Mouse (Mus musculus) cerebellum, adult 2 months (tissue): ENCODE results near the gene Slc25a30. TPM values are rescaled to one million over a fixed set of nuclear protein-coding genes. Genes with fewer than 3 reads are reported as not detected.

Experiments
- DNase-seq, 2 experiments: peaks; one replicate each; pipeline ENCODE4 v3.0.0; 2021
- H3K27ac ChIP-seq: fragments of 200-500 bp; 2 replicates; pipeline ENCODE4 v1.5.1; 2012; ENCODE audit warnings: low read length, control low read depth, inconsistent platforms; ENCODE audit not compliant: insufficient read depth
- H3K27me3 ChIP-seq: fragments of 200-500 bp; 2 replicates; pipeline ENCODE4 v1.6.1; 2012; ENCODE audit warnings: inconsistent platforms, mild to moderate bottlenecking, low read length, moderate library complexity; ENCODE audit not compliant: control insufficient read depth, insufficient read depth
- H3K4me1 ChIP-seq: fragments of 200-500 bp; 2 replicates; pipeline ENCODE4 v1.6.1; 2011; ENCODE audit warnings: low read length; ENCODE audit not compliant: control insufficient read depth, insufficient read depth
- H3K4me3 ChIP-seq: fragments of 200-500 bp; replicated peaks from 2 replicates; pipeline ENCODE3; 2011; ENCODE audit warnings: mild to moderate bottlenecking, low read depth, low read length, control low read depth; ENCODE audit not compliant: insufficient read depth
- CTCF ChIP-seq: fragments of 200-500 bp; IDR thresholded peaks from 2 replicates; pipeline ENCODE4 v1.5.1; 2011; ENCODE audit warnings: low read depth, mild to moderate bottlenecking, control low read depth, low read length, moderate library complexity, borderline replicate concordance; ENCODE audit not compliant: insufficient read depth
- POLR2A ChIP-seq: fragments of 200-500 bp; IDR thresholded peaks from 2 replicates; pipeline ENCODE4 v1.6.1; 2011; ENCODE audit warnings: low read length, control low read depth, borderline replicate concordance; ENCODE audit not compliant: insufficient read depth
- WGBS: fragments of 180-500 bp; shearing (Covaris S2); methylation state at CpG from one replicate; pipeline ENCODE4 v1.1.7; 2018; 5-methylcytosine and 5-hydroxymethylcytosine counted together
- polyA plus RNA-seq: library from polyadenylated mRNA; depleted of rRNA; stranded (reverse); fragments of >200 nt; gene quantifications from 2 replicates; pipeline ENCODE4 v1.2.3, GENCODE M21; 2012

Gene Slc25a30
- polyA plus RNA-seq, 1 experiment: 12.2 TPM

GRCm38 (mm10) chr14:75797769-75798386 lies 11.0 kb upstream of the Slc25a30 start:
- WGBS: 47% methylated on average over 5 of the region's 5 CpGs
- no peak for DNase-seq
- Histone ChIP-seq H3K4me1 (no peaks in the 10 kb centered on the region), H3K4me3 (no peak overlapping the region), H3K27me3 (no peaks in the 10 kb centered on the region), H3K27ac (no peak overlapping the region)
- no peak for TF ChIP-seq CTCF
- TF ChIP-seq POLR2A: no peak

GRCm38 (mm10) chr14:75795918-75796317 lies 9.1 kb upstream of the Slc25a30 start:
- no peak for DNase-seq
- no peak overlapping the region for H3K4me3 ChIP-seq
- 81% methylated on average over 4 of the region's 4 CpGs for WGBS
- no peaks in the 10 kb centered on the region for H3K27me3 ChIP-seq
- TF ChIP-seq CTCF (no peak), POLR2A (no peak)
- H3K4me1 ChIP-seq: no peaks in the 10 kb centered on the region
- H3K27ac ChIP-seq: no peak overlapping the region

- DNase-seq: no peak
- TF ChIP-seq CTCF (no peak), POLR2A (no peak)
- H3K4me3 ChIP-seq: no peak overlapping the region
- 71% methylated on average over 5 of the region's 5 CpGs for WGBS
- H3K27me3 ChIP-seq: no peaks in the 10 kb centered on the region
- H3K27ac ChIP-seq: no peak overlapping the region
- H3K4me1 ChIP-seq: no peaks in the 10 kb centered on the region
Observed at GRCm38 (mm10) chr14:75794726-75795125, 7.9 kb upstream of the Slc25a30 start.

GRCm38 (mm10) chr14:75794324-75794723 lies 7.5 kb upstream of the Slc25a30 start:
- Histone ChIP-seq H3K27ac (no peak overlapping the region), H3K27me3 (no peaks in the 10 kb centered on the region), H3K4me3 (no peak overlapping the region), H3K4me1 (no peaks in the 10 kb centered on the region)
- 93% methylated on average over 6 of the region's 6 CpGs for WGBS
- no peak for DNase-seq
- TF ChIP-seq CTCF (no peak), POLR2A (no peak)

- Histone ChIP-seq H3K4me3 (no peak overlapping the region), H3K27ac (no peak overlapping the region), H3K27me3 (no peaks in the 10 kb centered on the region), H3K4me1 (no peaks in the 10 kb centered on the region)
- 81% methylated on average over 4 of the region's 4 CpGs for WGBS
- no peak for DNase-seq
- no peak for TF ChIP-seq CTCF
- TF ChIP-seq POLR2A: no peak
Observed at GRCm38 (mm10) chr14:75793110-75793509, 6.3 kb upstream of the Slc25a30 start.

- H3K4me1 ChIP-seq: no peaks in the 10 kb centered on the region
- H3K27me3 ChIP-seq: no peaks in the 10 kb centered on the region
- H3K4me3 ChIP-seq: no peak overlapping the region
- no peak for DNase-seq
- 87% methylated on average over 3 of the region's 3 CpGs for WGBS
- no peak overlapping the region for H3K27ac ChIP-seq
- TF ChIP-seq POLR2A: no peak
- TF ChIP-seq CTCF: no peak
Observed at GRCm38 (mm10) chr14:75791372-75791771, 4.5 kb upstream of the Slc25a30 start.

- H3K27me3 ChIP-seq: no peaks in the 10 kb centered on the region
- 85% methylated on average over 3 of the region's 3 CpGs for WGBS
- TF ChIP-seq POLR2A (no peak), CTCF (no peak)
- no peak overlapping the region for H3K4me3 ChIP-seq
- H3K27ac ChIP-seq: no peak overlapping the region
- no peaks in the 10 kb centered on the region for H3K4me1 ChIP-seq
- no peak for DNase-seq
Observed at GRCm38 (mm10) chr14:75790411-75790996, 3.7 kb upstream of the Slc25a30 start.

GRCm38 (mm10) chr14:75789291-75789690 lies 2.5 kb upstream of the Slc25a30 start:
- DNase-seq: no peak
- Histone ChIP-seq H3K27me3 (no peaks in the 10 kb centered on the region), H3K4me3 (no peak overlapping the region), H3K27ac (no peak overlapping the region), H3K4me1 (no peaks in the 10 kb centered on the region)
- TF ChIP-seq POLR2A (no peak), CTCF (no peak)
- 77% methylated on average over 6 of the region's 6 CpGs for WGBS
